Mouse (Mus musculus): ENCODE data around the gene Zfp90.
"Not testable (repeated sequence)": the region's sequence is repeated elsewhere in the genome, so short reads cannot be mapped to it uniquely, and the experiment has no call there.

Zfp90 gene

DNA sequence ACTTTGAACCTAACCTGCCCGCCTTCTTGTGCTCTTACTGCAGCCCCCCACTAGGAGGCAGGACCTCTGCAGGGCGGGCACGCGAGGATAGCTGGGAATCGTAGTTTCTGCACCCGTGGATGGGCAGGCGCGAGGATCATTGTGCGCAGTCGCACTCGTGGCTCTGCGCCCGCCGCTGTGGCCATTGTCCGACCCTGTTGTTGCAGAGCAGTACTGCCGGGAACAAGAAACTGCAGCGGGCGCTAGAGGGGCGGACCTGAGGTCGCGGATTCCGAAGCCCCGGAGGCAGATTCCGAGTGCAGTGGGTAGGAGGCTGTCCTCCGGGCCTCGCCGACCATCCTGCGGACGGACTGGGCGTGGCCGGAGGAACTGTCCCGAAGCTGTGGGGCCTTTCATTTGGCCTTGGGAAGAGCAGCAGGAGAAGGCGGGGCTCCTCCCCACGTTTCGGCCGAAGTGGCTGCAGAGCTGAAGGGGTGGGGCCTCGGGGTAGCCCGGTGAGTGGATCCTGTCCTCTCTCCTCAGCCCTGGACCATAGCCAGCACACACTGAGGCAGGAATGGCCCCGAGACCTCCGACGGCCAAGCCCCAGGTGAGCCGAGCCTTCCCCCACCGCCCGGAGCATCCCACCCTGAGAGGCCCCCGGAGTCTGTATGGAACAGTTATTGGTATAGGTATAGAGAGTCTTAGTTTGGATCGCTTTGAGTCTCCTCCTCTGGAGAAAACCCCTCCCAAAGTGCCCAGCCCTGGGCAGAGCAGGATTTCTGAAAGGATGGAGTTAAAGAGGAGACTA lies at the start of gene Zfp90:
Zfp90 (plus strand) TSS at position 146 of the 790 bp plus-strand sequence.
- peak; percentile 93 for DNase-seq

DNA sequence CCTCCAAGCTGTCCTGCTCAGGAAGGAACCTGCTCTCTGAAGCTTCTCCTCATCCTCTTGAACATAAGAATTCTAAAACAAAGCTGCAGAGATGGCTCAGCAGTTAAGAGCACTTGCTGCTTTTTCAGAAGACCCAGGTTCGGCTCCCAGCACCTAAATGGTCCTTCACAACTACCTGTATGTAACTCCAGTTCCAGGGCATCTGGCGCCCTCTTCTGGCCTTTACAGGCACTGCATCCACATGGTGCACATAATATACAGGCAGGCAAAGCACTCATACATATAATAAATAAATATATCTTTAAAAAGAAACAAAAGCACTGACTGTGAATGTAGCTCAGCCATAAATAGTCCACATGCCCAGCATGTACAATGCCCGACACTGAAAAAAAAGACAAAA lies 46.6 kb upstream of the Zfp90 start:
- DNase-seq: no peak

DNA sequence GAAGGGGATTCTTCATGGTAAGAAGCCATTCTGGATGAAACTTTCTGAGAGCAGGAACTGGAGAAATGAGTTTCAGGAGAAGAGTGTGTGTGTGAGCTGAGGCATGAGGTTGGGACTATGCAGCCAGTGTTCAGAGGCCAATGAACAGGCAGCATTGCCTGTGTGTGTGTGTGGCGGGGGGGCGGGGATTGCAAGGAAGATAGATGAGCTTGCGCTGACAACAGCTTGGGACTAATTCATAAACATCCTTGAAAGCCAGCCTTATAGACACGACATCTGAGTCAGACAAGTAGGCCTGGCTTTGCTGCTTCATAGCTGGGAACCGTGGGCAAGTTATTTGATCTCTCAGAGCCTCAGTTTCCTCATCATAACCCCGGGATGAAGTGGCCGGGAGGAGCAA lies 46.1 kb upstream of the Zfp90 start:
- DNase-seq: no peak

DNA sequence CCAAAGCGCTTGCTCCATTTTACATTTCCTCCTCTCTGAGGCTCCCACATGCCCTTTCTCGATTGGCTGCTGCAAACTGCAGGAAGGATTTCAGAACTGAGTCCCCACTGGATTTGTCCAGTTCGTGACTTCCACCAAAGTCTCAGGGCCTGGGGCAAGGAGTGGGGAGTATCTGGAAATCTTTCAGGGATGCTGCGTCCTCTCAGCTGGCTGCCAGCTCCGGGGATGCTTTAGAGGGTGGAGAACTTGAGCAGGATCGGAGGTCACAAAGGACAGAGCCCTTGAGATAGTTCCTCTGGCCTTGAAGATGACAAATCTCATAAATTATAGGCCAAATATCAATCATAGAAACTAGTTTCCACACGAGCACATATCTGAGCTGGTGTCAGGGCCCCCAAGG lies 39.2 kb upstream of the Zfp90 start:
- DNase-seq: no peak

DNA sequence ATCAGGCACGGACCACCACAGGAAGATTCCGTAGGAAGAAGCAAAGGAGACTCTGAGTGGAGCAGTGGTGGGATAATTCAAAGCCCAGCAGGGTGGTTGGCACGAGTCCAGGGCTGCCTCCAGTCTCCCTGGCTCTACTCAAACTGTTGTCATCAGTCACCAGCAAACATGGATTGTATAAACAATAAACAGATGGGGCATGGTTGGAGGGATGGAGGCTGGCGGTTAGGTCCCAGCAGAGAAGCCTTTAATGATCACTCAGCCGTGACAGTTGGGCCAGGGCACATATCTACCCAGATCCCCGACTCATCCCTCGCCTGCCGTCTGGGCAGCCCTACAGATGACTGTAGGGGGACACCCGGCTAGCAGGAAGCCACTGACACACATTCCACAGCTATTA lies 38.3 kb upstream of the Zfp90 start:
- DNase-seq: no peak

DNA sequence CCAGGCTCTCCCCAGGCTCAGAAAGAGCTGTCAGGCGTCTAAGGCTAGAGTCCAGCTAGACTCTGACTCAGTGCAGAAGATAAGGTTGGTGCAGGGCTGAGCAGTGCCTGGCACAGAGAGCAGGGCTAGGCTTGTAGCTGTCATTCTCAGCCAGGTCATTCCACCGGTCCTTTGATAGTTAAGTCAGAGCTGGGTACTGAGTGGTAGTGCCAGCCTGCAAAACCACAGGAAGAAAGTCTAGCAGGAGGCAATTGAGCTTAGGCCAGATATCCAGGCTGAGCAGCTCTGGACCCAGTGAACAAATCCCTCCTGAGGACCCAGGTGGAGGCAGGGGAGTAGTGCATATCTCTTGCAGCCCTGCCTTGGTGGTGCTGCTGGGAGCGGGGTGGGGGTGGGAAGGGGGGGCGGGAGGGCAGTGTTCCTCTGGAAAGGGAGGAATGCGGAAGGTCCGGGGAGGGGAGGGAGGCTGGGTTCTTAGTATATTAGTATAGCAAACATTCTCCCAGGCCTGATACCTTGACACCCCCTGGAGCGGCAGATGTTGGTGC lies 36.6 kb upstream of the Zfp90 start:
- DNase-seq: no peak

DNA sequence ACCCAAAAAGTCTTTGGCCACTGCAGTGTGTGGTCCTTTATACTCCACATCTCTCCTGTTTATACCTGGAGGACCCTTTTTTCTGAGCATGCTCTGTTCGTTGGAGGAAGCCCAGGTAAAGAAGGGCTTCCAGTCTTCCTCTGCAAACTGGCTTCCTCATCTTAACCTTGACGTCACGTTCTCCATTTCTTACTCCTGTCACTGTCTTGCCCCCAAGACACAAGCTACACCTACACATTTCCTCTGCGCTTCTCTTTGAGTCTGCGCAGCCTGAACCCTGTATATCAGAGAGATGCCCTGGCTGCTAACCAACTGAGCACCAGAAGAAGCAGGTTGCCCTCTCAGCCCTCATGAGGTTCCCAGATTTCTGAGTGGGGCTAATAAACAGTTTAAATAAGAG lies 35.8 kb upstream of the Zfp90 start:
- DNase-seq: no peak

DNA sequence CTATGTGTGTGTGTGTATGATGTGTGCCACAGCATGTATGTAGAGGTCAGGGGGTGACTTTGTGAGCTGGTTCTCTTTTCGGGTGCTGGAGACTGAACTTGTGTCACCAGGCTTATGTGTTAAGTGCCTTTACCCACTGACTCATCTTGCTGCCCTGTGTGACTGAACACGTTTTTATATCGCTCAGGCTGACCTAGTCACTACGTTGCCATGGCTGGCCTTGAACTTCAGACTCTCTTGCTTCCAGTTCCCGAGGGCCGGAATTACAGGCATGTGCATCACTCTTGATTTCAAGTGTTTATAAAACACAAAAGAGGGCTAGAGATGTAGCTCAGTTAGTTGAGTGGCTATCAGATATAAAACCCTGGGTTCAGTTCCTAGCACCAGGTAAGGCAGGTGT lies 34.1 kb upstream of the Zfp90 start:
- DNase-seq: no peak

DNA sequence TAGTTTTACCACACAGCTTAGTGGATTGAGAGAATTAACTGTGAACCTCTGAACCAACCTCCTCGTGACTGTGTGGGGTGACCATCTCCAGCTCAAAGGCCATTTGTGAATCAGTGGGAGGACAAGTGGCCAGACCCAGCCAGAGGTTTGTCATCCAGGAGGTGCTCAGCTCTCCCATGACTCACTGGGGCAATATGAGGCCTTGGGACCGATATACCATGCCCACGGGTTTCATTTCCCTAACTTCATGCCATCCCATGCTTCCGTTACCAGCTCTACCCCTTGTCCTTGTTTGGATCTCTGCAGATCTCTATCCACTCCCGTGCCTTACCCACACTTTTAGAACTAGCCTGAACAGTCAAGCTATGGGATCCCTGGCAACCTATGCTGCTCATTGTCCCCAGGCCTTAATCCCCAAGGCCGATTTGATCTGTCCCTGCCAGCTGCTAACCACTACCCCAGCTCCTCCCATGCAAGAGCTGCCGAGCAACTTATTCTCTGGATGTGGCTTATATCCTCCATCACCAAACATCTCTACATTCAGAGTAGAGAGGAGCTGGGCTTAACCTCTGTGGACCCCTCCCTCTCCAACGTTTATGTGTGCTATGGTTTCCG lies 27.2 kb upstream of the Zfp90 start:
- DNase-seq: no peak

DNA sequence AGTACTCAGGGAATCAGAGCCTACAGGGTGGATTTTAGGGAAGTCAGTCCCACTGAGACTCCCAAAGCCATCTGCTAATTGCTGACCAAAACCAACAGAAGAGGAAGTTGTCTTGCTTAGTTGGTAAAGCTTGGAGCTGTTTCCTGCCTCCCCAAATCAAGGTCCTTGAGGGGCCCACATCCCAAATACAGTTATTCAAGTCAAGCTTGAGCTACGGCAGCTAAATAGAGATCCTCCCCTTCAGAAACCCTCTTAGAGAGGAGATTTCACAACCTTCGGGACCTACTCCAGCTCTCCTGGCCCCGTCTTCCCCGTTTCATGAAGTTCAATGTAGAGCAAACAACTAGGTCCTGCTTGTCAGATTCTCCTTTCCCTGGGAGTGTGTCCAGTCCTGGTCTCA lies 20.6 kb upstream of the Zfp90 start:
- DNase-seq: no peak

DNA sequence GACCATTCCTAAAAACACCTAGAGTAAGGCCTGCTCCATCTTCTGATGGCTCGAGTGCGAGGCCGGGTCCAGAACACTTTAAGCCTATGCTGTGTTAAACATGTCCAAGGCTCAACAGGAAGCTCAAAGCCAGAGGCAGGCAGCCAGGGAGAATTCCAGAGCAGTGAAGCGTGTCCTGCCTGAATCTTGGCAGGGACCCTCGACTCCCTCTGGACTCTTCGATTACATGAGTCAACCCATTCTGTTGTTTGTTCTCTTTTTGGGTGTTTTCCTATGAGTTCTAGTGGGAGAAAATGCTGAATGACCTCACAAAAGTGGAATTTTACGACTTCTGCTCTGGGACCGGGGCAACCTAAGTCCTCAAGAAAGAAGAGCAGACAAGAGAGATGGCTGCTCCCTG lies 15.4 kb upstream of the Zfp90 start:
- DNase-seq: no peak

DNA sequence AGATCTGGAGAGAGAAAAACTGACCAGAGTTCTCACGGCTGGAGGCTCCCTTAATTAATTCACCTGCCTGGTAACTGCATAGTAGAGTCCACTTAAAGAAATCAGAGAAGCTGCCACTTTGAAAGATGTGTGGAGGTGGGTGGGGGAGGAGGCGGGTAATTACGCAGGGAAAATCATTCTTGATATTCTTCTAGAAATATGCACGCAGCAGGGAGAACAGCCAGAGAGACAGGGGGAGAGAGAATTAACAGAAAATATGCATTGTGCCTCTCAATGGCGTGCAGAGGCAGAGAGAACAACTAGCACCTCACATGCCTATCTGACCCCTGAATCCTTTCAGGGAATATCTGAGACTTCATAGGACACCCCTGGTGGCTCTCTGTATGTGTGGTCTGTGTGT lies 14.9 kb upstream of the Zfp90 start:
- DNase-seq: no peak

DNA sequence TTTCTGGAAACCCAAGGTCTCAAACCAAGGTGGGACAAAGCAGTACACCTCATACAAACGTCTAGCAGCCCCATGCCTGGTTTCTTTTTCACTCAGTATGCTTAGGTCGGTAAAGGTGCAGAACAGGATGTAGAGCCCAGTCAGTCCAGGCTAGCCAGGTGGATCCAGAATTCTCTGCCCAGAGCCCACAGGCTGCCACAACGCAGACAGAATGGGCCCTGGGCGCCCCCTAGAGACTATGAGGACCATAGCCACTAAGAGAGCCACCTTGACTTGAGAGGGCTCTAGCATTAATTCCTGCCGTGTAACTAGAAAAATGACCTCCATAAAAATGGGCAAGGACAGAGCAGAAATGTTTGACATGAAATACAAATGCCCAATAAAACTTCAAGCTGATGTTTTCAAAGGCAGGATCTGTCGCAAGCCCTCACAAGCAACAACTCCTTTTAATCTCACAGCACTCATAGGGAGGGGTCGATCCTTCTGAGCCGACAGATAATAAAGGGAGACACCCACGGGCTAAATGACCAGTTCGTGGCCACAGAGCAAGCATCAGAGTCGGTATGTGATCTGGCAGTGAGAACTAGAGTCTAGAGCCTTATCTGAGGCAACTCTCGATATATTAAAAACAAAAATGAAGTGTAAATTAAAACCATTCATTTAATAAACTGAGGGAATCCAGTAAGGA lies 11.7 kb upstream of the Zfp90 start:
- peak; percentile 56 for DNase-seq

DNA sequence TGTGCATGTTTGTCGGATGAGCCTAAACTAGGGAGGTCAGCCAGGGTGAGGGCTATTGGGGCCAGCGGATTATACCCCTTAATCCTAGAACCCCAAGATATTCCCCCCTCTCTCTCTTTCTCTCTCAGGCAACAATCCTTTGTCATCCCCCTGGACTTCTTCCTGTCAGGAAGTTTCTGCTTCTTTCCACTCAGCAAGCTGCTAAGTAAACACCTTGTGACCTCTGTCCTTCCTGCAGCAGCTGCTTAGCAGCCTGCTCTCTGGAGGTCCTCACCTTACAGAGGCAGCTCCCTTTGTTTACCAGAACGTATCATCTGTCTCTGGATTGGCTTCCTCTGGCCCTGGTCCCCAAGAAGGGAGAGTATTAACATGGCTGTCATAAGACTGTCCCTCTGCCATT lies 10.3 kb upstream of the Zfp90 start:
- DNase-seq: no peak

DNA sequence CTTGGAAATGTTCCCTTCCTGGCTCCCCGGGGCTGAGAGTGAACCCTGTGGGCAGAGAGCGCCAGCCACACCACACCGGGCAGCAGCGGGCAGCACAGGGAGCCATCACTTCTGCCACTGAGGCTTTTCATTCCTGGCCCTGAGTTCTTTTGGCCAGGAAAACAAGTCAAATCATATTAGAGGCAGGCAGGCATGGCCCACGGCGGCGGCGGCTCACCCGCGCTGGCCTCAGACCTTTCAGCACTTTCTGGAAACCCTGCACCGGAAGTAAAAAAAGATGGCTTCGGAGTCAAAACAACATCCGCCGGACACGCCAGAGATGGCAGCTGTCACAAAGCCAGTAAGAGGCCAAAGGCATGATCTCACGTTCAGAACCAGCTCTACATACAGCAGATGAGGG lies 9.3 kb upstream of the Zfp90 start:
- no peak for DNase-seq

DNA sequence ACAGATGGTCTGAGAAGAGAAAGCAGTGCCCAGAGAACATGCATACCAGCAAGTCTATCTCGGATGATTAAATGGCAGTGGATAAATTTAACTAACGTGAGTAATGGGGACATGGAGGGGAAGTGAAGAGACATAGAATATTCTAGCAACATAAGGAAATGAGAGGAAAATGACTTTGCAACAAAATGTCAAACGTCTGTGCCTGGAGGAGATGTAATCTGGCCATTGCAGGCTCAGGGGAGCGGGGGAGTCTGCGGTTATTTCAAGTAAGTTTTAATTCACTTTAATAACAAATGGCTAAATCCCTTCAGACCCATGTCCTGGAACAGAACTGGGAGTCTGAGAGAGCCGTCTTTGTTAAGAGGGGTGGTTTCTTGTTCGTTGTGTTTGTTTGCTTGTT lies 5.1 kb upstream of the Zfp90 start:
- no peak for DNase-seq

DNA sequence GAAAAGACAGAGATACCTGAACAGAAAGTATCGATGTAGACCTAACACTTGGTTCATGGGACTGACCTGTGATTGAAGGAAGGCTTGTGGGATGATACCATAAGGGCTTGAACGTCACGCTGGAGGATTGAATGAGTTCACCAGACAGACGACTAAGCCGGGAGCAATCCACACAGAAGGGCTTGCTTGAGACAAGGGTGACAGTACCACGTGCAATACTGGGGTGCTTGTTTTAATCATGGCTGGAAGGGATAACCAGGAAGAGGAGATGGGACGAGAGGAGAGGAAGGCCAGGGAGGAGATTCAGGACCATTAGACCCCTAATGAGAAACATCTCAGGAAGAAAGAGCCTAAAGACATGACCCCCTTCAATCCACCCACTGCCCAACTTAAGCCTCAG lies 4.6 kb upstream of the Zfp90 start:
- DNase-seq: no peak

DNA sequence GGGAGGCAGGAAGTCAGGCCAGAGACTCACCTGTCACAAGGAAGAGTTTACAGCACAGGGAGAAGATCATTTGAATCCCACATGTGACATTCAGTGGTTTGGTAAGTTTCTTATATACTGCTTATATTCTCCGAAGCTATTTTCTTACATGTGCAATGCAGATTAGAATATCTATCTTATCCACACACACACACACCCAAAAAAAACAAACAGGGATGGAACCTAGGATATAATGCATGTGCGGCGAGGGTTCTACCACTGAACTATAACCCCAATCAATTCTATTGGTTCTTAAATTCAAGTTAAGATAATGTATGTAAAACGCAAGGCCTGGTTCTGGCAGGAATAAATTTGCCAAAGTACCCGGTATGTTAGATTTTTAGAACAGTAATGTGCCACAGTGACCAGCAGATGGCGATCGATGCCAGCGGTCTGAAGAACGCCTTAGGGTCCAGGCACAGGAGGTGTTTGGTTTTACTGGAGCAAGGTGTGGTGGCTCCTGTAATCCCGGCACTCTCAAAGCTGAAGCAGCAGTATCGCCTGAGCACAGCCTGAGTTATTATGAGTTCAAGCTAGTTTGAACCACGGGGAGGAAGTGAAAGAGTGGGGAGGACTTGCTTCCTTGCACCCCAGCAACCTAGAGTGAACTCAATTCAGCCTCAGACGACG lies 3.2 kb upstream of the Zfp90 start:
- peak; percentile 55 for DNase-seq

DNA sequence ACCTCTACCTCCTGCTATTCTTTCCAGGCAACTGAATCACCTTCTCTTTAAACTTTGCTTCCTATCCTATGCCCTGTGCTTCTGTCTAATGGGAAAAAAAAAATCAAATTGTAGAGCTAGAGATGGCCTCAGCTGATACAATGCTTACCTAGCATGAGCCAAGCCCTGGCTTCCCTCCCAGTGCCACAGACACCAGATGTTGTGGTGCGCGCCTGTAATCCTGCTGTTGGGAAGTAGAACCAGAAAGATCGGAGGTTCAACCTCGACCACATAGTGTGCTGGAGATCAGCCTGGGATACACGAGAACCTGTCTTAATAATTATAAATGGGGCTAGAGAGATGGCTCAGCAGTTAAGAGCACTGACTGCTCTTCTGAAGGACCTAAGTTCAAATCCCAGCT lies 2.6 kb downstream of the Zfp90 start:
- no peak for DNase-seq

DNA sequence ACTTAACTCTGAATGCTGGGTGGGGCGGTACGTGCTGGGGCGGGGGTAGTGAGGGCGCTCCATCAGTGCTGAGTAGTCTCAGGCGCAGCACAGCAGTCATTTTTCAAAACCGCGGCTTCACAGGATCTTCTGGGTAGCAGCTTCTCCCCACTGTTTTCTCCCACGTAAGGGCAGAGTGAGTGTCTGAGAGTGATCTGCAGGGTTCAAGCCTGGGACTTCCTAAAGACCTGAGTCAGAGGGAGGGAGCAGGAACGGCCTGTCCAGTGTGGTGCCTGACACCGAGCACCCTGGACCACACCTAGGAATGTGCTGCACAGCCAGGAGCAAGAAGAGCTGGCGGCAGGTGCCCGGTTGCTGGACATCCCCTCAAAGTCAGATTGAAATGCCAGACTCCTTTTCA lies 16.0 kb downstream of the Zfp90 start:
- DNase-seq: no peak

DNA sequence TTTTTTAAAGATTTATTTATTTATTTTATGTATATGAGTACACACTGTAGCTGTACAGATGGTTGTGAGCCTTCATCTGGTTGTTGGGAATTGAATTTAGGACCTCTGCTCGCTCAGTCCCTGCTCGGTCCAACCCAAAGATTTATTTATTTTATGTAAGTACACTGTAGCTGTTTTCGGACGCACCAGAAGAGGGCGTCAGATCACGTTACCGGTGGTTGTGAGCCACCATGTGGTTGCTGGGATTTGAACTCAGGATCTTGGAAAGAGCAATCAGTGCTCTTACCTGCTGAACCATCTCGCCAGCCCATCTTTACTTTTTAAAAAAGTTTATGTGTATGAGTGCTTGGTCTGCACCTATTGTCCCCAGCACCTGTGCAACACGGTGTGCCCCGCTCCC lies 16.8 kb downstream of the Zfp90 start:
- not testable (repeated sequence) for DNase-seq

DNA sequence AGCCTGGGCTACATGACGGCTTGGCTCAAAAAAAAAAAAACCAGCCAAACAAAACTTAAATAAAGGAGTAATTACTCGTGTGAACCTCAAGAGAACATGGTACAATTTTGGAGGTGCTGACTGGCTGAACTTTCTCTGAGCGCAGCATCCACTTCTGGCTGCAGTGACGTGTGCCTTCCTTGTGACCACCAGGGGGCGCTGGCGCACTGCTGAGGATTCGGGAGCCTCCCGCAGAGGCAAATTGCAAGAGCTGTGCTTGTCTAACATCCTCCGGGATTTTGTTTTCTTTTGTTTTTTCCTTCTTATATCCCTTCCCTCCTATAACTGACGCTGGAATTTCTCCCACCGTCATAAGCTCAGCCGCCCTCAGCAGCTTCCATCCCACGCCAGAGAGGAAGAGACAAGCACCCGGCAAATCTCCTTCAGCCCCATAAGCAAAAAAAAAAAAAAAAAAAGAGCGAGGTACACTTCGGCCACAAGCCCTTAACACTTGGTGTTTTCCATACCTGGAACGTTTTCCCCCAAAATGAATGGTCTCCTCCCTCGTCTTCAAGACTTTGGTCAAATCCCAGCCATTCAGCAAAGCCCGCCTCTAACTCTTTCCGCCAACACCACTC lies 17.9 kb downstream of the Zfp90 start:
- peak; percentile 83 for DNase-seq

DNA sequence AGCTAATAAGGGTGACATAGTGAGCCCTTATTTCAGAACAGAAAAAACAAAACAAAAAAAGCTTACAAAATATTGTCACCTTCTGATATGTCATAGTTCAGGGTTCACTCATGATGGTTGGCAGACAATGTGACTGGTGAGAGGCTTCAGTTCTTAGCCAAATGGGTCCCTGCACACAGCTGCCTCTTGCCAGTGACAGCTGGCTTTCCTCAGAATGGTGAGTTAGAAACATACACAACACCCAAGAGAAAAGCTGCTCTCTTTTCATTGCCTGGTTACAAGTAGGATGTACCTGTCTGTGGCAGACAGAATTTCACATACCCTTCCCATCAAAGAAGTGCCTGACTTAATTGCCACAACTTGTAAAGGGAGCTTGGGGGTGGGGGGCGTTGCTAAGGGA lies 18.5 kb downstream of the Zfp90 start:
- DNase-seq: no peak
